Mouse (Mus musculus) kidney, adult 2 months (tissue): ENCODE measurements around the gene Lrrc36. TPM values are rescaled to one million over a fixed set of nuclear protein-coding genes. Genes with fewer than 3 reads are reported as not detected.

Source experiments
- DNase-seq: peaks from one replicate; pipeline ENCODE4 v3.0.0; 2021
- H3K27ac ChIP-seq: fragments of 200-500 bp; 2 replicates; pipeline ENCODE4 v1.5.1; 2012; ENCODE audit warnings: low read depth, low read length, control low read depth, inconsistent platforms; ENCODE audit not compliant: insufficient read depth
- H3K27me3 ChIP-seq: fragments of 200-500 bp; replicated peaks from 2 replicates; pipeline ENCODE4 v1.6.1; 2012; ENCODE audit warnings: mild to moderate bottlenecking, moderate library complexity, low read length, inconsistent platforms; ENCODE audit not compliant: control insufficient read depth, insufficient read depth
- H3K36me3 ChIP-seq: fragments of 200-500 bp; 2 replicates; pipeline ENCODE4 v1.6.1; 2012; ENCODE audit warnings: mild to moderate bottlenecking, moderate library complexity, low read length, inconsistent platforms; ENCODE audit not compliant: control insufficient read depth, insufficient read depth
- H3K4me1 ChIP-seq: fragments of 200-500 bp; 2 replicates; pipeline ENCODE4 v1.6.1; 2011; ENCODE audit warnings: low read length; ENCODE audit not compliant: control insufficient read depth, insufficient read depth
- H3K4me3 ChIP-seq: fragments of 200-500 bp; 2 replicates; pipeline ENCODE4 v1.5.1; 2011; ENCODE audit warnings: mild to moderate bottlenecking, low read depth, low read length, control low read depth; ENCODE audit not compliant: insufficient read depth
- CTCF ChIP-seq: fragments of 200-500 bp; conservative IDR thresholded peaks from 2 replicates; pipeline ENCODE4 v1.5.1; 2011; ENCODE audit warnings: low read depth, mild to moderate bottlenecking, control low read depth, low read length, moderate library complexity, mixed read lengths; ENCODE audit not compliant: insufficient read depth, insufficient read length
- POLR2A ChIP-seq: fragments of 200-500 bp; IDR thresholded peaks from one replicate; pipeline ENCODE4 v1.6.1; 2011; ENCODE audit warnings: low read depth, low read length, control low read depth
- WGBS: fragments of 180-500 bp; shearing (Covaris S2); methylation state at CpG from one replicate; pipeline ENCODE4 v1.1.7; 2018; 5-methylcytosine and 5-hydroxymethylcytosine counted together
- polyA plus RNA-seq: library from polyadenylated mRNA; depleted of rRNA; stranded (reverse); fragments of >200 nt; gene quantifications from 2 replicates; pipeline ENCODE4 v1.2.3, GENCODE M21; 2012

The Lrrc36 gene
- polyA plus RNA-seq, 1 experiment: 0.45 TPM

- DNase-seq: no peak
- Histone ChIP-seq H3K27ac (no peak overlapping the region), H3K36me3 (no peaks in the 10 kb centered on the region)
Measured at GRCm38 (mm10) chr8:105403467-105403866, 9.9 kb upstream of the Lrrc36 start.

GRCm38 (mm10) chr8:105404496-105404895 lies 8.9 kb upstream of the Lrrc36 start:
- no peak for TF ChIP-seq POLR2A
- no peak for TF ChIP-seq CTCF
- no peaks in the 10 kb centered on the region for H3K4me1 ChIP-seq
- no peak overlapping the region for H3K27ac ChIP-seq
- WGBS: 74% methylated on average over 1 of the region's 1 CpGs
- no peak for DNase-seq
- H3K36me3 ChIP-seq: no peaks in the 10 kb centered on the region
- no peaks in the 10 kb centered on the region for H3K27me3 ChIP-seq
- H3K4me3 ChIP-seq: no peak overlapping the region

More at GRCm38 (mm10) chr8:105403467-105403866, 9.9 kb upstream of the Lrrc36 start:
- Histone ChIP-seq H3K4me1 (no peaks in the 10 kb centered on the region), H3K27me3 (no peaks in the 10 kb centered on the region), H3K4me3 (no peak overlapping the region)
- WGBS: 89% methylated on average over 8 of the region's 8 CpGs
- TF ChIP-seq CTCF: no peak
- TF ChIP-seq POLR2A: no peak

DNA sequence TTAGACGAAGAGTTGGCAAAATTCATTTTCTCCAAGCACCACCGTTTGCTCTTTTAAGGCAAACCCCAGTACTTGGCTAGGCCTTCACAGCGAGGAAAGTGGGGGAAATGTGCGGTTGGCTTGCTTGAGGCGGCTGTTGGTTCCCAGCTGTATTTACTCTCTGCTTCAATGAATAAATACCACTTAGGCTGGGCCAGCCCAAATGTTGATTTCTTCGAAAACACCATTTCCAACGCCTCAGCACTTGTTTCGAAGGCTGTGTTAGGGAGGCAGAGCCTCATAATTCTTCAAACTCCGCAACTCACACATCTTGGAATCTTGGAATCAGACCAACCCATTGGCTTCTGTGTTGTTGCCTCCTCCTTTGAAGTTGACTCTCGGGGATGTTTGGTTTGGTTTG lies 7.0 kb upstream of the Lrrc36 start:
- Histone ChIP-seq H3K27me3 (no peaks in the 10 kb centered on the region), H3K36me3 (no peaks in the 10 kb centered on the region), H3K4me3 (no peak overlapping the region), H3K27ac (no peak overlapping the region), H3K4me1 (no peaks in the 10 kb centered on the region)
- TF ChIP-seq POLR2A (no peak), CTCF (no peak)
- DNase-seq: no peak
- 75% methylated on average over 10 of the region's 10 CpGs for WGBS

DNA sequence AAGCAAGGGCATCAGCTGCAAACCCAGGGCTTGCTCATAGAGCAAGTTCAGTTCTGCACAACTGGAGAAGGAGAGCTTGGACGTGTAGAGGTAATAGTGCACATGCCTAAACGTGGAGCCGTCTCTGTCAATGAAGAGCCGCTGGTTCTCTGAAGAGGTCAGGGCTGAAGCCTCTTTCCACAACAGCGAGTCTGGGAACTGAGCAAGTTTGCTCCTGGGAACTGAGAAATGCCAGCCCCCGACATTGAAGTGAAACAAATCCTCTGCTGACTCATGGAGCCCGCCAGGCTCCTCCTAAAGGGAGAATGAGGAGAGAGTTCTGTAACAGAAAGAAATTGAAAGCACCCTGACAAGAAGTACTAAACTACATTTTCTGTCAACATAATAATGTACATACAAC lies 5.0 kb upstream of the Lrrc36 start:
- no peak for TF ChIP-seq CTCF
- no peak for TF ChIP-seq POLR2A
- 54% methylated on average over 7 of the region's 7 CpGs for WGBS
- Histone ChIP-seq H3K36me3 (no peaks in the 10 kb centered on the region), H3K4me3 (no peak overlapping the region), H3K4me1 (no peaks in the 10 kb centered on the region), H3K27ac (no peak overlapping the region), H3K27me3 (peaks cover 2% of the 10 kb centered on the region; the same call in 1 of the 2 replicates)
- DNase-seq: no peak

DNA sequence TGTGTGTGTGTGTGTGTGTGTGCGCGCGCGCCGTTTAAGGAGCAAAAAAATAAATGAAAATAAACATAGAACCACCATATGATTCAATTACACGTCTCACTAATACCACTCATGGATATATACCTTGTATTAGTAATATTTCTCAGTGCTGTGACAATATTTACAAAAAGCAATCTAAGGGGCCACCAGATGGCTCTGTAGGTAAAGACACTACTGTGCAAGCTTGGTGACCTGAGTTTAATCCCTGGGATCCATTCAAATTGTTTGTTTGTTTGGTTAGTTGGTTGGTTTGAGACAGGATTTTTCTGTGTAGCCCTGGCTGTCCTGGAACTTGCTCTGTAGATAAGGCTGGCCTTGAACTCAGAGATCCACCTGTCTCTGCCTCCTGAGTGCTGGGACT lies 3.4 kb upstream of the Lrrc36 start:
- DNase-seq: no peak
- Histone ChIP-seq H3K36me3 (no peaks in the 10 kb centered on the region), H3K4me1 (peaks cover 3% of the 10 kb centered on the region; the same call in 1 of the 2 replicates), H3K27me3 (peaks cover 3% of the 10 kb centered on the region; the same call in 1 of the 2 replicates), H3K27ac (no peak overlapping the region), H3K4me3 (no peak overlapping the region)
- 92% methylated on average over 6 of the region's 6 CpGs for WGBS
- TF ChIP-seq POLR2A (no peak), CTCF (no peak)

DNA sequence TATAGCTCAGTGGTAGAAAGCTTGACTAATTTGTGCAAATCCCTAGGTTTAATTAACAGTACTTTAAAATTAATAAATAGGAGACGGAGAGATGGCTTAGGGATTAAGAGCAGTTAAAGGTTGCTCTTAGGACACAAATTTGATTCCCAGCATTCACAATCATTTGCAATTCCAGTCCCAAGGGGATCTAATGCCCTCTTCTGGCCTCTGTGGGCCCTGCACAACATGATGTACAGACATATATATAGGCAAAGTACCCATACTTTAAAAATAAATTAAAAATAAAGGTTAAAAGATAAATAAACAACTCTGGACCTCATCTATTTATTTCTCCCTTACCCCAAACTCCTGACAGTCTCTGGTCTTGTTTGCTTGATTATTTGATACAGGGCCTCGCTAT lies 5.6 kb downstream of the Lrrc36 start:
- WGBS: 90% methylated on average over 2 of the region's 2 CpGs
- H3K4me3 ChIP-seq: no peak overlapping the region
- no peaks in the 10 kb centered on the region for H3K27me3 ChIP-seq
- H3K4me1 ChIP-seq: no peaks in the 10 kb centered on the region
- no peak overlapping the region for H3K27ac ChIP-seq
- DNase-seq: no peak
- TF ChIP-seq POLR2A (no peak), CTCF (no peak)
- no peaks in the 10 kb centered on the region for H3K36me3 ChIP-seq

DNA sequence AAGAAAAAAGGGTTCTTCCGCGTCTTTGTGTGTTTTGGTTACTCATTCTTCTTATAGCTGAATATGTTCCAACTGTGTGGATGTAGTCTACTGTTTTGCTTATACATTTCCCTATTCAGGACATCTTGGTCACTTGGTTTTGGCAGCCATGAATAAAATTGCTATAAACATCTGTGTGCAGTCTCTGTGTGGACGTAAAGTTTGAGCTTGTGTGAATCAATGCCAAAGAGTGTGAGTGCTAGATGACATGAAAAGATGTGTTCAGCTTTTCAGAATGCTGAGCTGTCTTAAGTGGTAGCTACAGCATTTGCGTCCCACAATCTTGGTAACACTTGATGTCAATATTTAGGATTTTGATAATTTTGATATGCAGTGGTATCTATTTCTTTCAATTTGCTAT lies 6.4 kb downstream of the Lrrc36 start:
- no peak overlapping the region for H3K27ac ChIP-seq
- 95% methylated on average over 4 of the region's 4 CpGs for WGBS
- H3K36me3 ChIP-seq: no peaks in the 10 kb centered on the region
- H3K27me3 ChIP-seq: no peaks in the 10 kb centered on the region
- no peak for DNase-seq
- TF ChIP-seq CTCF (no peak), POLR2A (no peak)
- H3K4me1 ChIP-seq: no peaks in the 10 kb centered on the region
- H3K4me3 ChIP-seq: no peak overlapping the region
